Mouse (Mus musculus): ENCODE data around the gene Cplx3.
A peak's percentile ranks its signal among the peaks of the same experiment; 100 is the strongest.

Gene Cplx3

GRCm38 (mm10) chr9:57638651-57639459 lies 32.8 kb upstream of the Cplx3 start:
- DNase-seq (ENCODE audit: low spot score) = peak; percentile 53

GRCm38 (mm10) chr9:57637741-57638322 lies 31.8 kb upstream of the Cplx3 start:
- DNase-seq (ENCODE audit: low spot score) = no peak

GRCm38 (mm10) chr9:57637272-57637671 lies 31.2 kb upstream of the Cplx3 start:
- no peak for DNase-seq (ENCODE audit: low spot score)

DNA sequence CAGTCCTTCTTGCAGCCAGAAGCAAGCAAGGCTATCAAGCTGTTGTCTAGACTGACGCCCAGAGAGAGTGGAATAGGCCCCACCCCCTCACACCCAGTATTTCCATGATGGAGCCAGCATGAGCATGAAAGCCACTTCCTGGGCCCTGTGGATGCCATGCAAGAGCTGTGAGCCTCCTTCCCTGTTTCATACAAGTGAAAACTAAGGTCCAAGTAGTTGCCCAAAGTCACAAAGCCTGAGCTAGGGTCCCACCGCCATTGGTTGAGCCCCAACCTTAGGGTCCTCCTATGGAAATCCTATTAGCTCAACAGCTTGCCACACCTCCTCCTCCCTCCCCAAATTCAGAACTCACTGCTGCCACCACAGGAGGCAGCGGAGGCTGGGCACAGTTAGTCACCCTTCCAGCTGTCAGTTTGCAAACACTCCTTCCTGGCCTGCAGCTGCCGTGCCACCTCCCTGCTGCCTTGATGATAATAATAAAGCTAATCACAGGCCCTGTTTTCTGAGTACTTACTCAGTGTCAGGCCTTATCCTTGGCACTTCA lies 27.5 kb upstream of the Cplx3 start:
- DNase-seq (ENCODE audit: low spot score) = peak; percentile 38

GRCm38 (mm10) chr9:57629118-57629874 lies 23.2 kb upstream of the Cplx3 start:
- peak; percentile 74 for DNase-seq (ENCODE audit: low spot score)

DNA sequence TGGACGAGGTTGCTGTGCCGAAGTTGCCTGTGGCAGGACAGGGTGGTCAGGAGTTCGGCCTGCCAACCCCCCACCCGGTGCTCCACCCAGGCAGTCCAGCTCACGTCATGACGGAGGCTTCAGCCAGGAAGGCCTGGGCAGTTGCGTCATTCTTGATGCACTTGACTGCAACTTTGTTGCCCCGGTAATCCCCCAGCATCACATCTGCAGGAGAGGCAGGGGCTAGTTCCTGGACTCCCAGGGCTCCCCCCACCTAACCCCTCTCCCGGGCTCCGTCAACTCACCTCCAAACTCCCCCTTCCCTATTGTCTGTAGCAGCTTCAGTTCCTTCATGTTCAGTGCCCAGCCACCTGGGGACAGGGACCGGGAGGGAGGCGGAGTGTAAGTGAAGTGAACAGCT lies 22.6 kb upstream of the Cplx3 start:
- no peak for DNase-seq (ENCODE audit: low spot score)

- no peak for DNase-seq (ENCODE audit: low spot score)
Observed at GRCm38 (mm10) chr9:57627892-57628291, 21.8 kb upstream of the Cplx3 start.

GRCm38 (mm10) chr9:57627191-57627590 lies 21.1 kb upstream of the Cplx3 start:
- no peak for DNase-seq (ENCODE audit: low spot score)

DNA sequence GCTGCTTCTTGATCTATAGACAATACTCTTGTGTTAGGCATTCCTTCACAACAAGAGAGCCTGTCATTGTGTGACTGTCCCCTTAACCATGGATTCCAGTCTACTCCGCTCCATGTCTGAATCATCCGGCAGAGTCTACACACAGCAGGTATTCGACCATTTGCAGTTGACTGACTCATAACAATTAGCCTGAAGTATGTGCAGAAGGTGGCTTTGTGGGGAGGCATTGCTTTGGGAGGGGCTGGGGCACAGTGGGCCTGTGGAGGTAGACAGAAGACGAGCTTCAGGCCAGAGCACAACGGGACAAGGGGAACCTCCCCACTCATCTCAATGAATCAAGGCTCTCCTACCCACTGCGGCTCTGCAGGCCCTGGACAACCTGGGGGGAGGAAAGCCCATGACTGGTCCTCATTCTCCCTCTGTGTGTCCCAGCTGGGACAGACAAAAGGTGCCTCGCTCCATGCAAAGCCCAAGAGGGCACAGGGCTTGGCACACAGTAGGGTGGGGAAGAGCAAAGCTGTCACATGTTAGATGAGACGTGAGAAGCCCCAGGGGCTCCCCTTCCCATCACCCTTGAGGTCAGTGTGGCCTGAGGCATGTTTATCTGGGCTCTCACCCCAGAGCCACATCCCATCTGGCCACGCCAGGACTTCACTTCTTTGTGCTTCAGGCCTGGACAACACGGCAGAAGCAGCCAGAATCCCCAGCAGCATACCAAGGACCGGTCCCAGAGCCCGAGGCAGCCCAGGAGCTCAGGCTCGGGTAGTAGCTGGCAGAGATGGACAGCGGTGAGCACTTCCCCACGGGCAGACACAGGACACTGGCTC lies 19.8 kb upstream of the Cplx3 start:
- no peak for DNase-seq (ENCODE audit: low spot score)

GRCm38 (mm10) chr9:57624295-57624694 lies 18.2 kb upstream of the Cplx3 start:
- DNase-seq (ENCODE audit: low spot score) = no peak

DNA sequence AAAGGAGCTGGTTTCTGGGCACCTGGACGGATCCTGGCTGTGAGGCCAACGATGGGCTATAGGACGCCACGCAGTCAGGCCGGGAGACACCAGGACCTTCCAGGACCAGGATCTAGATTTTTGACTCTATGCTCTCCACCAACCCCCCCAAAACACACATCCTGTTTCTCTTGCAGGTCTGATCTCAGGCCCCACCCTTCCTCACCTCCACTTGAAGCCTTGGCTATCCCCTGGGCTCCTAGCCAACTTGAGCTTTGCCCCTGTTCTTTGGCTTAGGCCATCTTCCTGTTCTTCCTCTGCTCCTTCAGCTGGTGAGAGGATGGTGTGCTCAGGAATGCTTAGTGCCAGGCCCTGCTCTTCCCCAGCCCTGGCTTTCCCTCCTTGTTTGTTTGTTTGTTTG lies 14.6 kb upstream of the Cplx3 start, which contains the start of gene Lman1l:
Gene Lman1l (minus strand): TSS at position 101 of the 400 bp plus-strand sequence.
- no peak for DNase-seq (ENCODE audit: low spot score)

- no peak for DNase-seq (ENCODE audit: low spot score)
Observed at GRCm38 (mm10) chr9:57618854-57619253, 12.8 kb upstream of the Cplx3 start.

- no peak for DNase-seq (ENCODE audit: low spot score)
Observed at GRCm38 (mm10) chr9:57617556-57618169, 11.6 kb upstream of the Cplx3 start.

DNA sequence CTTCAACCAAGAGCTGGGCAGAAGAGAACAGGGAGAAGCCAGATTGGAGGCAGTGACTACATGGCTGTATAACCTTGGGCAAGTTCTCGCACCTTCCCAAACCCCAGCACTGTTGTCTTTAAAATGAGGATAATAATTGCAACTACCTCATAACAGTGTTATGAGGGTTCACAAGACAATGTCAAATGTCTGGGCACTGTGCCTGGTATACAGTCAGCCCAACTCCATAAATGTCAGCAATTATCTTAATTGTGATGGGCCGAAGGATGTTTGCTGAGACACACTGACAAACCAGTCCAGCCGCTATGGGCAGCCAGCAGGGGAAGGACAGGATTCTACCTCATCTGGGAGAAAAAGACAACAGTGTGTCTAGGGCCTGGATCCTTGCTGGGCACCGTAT lies 8.7 kb upstream of the Cplx3 start:
- no peak for DNase-seq (ENCODE audit: low spot score)

DNA sequence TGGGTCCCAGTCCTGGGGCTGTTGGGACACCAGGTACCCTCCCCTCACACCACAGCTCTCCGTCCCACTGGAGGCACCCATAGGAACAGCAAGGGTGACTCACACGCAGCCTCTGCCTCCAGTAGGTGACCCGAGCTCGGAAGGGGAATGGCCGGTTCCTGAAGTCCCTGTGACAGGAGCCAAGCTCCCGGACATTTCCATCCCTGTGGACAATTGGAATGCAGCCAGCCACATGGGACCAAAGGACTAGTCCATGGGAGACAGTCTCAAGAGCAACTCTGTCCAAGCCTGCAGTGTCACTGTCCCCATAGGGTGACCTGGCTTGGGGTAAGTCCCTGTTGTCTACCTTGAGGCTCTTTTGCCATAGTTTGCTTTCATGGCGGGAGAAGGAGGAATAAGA lies 7.9 kb upstream of the Cplx3 start:
- DNase-seq (ENCODE audit: low spot score) = no peak

DNA sequence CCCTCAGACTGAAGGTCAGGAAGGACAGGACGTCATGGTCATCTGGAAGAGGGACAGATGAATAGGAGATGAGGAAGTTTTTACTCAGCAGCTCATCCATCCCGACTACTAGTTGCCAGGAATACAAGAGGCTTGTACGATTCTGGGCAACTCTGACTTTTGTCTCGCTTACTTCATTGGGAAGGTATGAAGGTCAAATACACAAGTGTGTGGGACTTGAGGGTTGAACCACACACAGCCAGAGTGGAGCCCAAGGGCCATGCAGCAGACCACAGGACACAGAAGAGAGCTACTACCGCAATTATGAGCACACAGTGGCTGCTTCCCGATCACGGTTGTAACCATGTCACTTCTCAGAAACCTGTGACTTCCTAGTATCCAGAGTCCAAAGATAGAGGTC lies 6.5 kb upstream of the Cplx3 start:
- no peak for DNase-seq (ENCODE audit: low spot score)

- DNase-seq (ENCODE audit: low spot score) = no peak
Observed at GRCm38 (mm10) chr9:57610359-57610826, 4.3 kb upstream of the Cplx3 start.

- DNase-seq (ENCODE audit: low spot score) = no peak
Observed at GRCm38 (mm10) chr9:57609803-57610202, 3.7 kb upstream of the Cplx3 start.

DNA sequence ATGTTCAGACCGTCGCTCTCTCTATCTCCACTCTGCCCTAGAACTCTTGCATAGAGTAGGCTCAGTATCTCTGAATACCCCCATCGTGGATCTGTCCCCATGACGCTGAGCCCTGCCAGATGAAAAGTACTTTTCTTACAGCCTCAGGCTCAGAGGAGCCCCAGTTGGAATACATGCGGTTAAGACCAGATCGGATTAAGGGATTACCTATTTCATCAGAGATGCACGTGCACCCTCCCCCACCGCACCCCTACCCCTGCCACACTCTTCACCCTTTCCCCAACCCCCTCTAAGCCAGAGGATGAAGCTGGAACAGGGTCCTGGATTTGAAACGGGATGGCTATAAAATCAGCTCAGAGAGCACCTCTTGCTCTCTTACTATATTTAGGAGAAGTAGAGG lies 578 bp downstream of the Cplx3 start:
- DNase-seq (ENCODE audit: low spot score) = no peak

GRCm38 (mm10) chr9:57604875-57605274 lies 1.2 kb downstream of the Cplx3 start:
- no peak for DNase-seq (ENCODE audit: low spot score)

- DNase-seq (ENCODE audit: low spot score) = no peak
Observed at GRCm38 (mm10) chr9:57602098-57602497, 4.0 kb downstream of the Cplx3 start.

Data from c-Kit-positive CD71-positive TER-119-positive erythroid progenitor cells, embryonic 14.5 days (primary cell).